Mouse (Mus musculus): ENCODE results near the gene Gm28778.

DNA sequence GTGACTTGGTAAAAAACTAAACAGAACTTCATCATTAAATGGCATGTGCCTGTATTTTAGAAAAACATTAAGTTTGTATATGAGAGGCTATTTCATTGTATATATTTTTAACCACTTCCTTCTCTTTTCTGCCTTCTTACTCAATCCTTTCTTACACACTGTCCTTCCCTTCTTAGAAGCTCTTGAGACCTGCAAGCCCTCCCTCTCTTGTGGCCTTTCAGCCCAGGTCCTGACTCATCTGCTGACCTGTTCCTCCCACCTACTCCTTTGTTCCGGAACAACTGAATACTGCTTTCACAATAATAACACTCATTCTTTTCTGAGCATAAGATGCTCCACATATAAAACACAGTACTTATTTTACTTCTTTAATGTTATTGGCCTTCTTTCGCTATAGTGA, 44.2 kb downstream of the Gm28778 start:
- TF ChIP-seq GATA1 (IDR thresholded peaks at IDR 0.05; ENCODE audit: low read length) = no peak
- TF ChIP-seq TAL1 (IDR thresholded peaks at IDR 0.05; ENCODE audit: low read length) = no peak
